Mouse (Mus musculus): ENCODE measurements at regions not wholly inside any gene's neighbourhood (a gene's known extent, or its start where the extent isn't known, plus 50 kb on each side); places are given as distances from the start of the nearest gene placed in this dataset.
A peak's percentile ranks its signal among the peaks of the same experiment; 100 is the strongest.

GRCm38 (mm10) chr17:87512000-87512611, 65.4 kb upstream of the Calm2 start:
- TF ChIP-seq POLR2AphosphoS5 (IDR thresholded peaks at IDR 0.05; ENCODE audit: borderline replicate concordance, low read depth, low read length), result no peak
- no peak for TF ChIP-seq MYC (IDR thresholded peaks at IDR 0.05; ENCODE audit: low read depth, low read length)
- TF ChIP-seq POLR2A (IDR thresholded peaks at IDR 0.05; ENCODE audit: control insufficient read depth in 1 of 2, insufficient read depth in 1 of 2, low read depth in 1 of 2, low read length in 2 of 2, poor library complexity in 1 of 2), result no peak
- TF ChIP-seq MAX (IDR thresholded peaks at IDR 0.05; ENCODE audit: low read length), result no peak
- TF ChIP-seq ZKSCAN1 (IDR thresholded peaks at IDR 0.05; ENCODE audit: low read depth, low read length), result no peak
- no peak for TF ChIP-seq POLR2AphosphoS2 (IDR thresholded peaks at IDR 0.05; ENCODE audit: low read length)
- TF ChIP-seq USF2 (IDR thresholded peaks at IDR 0.05; ENCODE audit: borderline replicate concordance in 1 of 2, insufficient read depth in 1 of 2, low read depth in 1 of 2, low read length in 2 of 2), result no peak
- no peak for TF ChIP-seq CHD1 (IDR thresholded peaks at IDR 0.05; ENCODE audit: low read depth, low read length)
- Histone ChIP-seq H3K27ac (ENCODE audit: control insufficient read depth, low read depth, low read length) (no peak overlapping the region), H3K79me2 (ENCODE audit: control insufficient read depth, insufficient read depth, low read length, poor library complexity) (no peaks in the 10 kb centered on the region), H3K9me3 (replicated peaks; ENCODE audit: insufficient read depth, low read length) (no peaks in the 10 kb centered on the region), H3K36me3 (ENCODE audit: control insufficient read depth in 1 of 2, insufficient read depth in 2 of 2, low read length in 2 of 2) (peaks cover 0 to 11% of the 10 kb centered on the region in 2 experiments; a peak in 2 of 4 replicates), H3K9ac (ENCODE audit: control insufficient read depth, low read depth, low read length, poor library complexity, severe bottlenecking) (no peak overlapping the region), H3K4me1 (ENCODE audit: control insufficient read depth in 1 of 2, insufficient read depth in 2 of 2, low read length in 2 of 2) (peaks cover 5 to 17% of the 10 kb centered on the region in 2 experiments), H3K4me3 (ENCODE audit: control insufficient read depth in 1 of 2, insufficient read depth in 1 of 2, low read depth in 2 of 2, low read length in 2 of 2) (no peak overlapping the region), H3K27me3 (ENCODE audit: control insufficient read depth in 1 of 2, insufficient read depth in 2 of 2, low read length in 2 of 2) (no peaks in the 10 kb centered on the region)
- DNase-seq (ENCODE audit: low read depth, low spot score), result no peak

DNA sequence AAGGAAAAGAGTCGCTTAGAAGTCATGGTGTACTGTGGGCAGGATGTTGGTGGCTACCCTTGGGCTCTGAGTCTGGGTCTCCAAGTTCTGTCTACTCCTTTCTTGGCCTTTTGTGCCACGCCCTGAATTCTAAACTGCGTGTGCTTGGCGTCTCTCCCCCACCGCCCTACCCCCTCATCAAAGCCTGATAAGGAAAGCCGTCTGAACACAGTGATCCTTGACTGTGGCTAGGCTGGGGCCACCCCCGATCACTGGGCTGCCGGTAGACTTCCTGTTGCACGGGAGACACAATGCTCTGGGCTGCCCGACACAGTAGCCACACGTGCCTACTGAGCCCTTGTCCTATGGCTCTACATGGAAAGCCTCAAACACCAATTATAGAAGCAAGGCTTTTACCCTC, 67.1 kb upstream of the Calm2 start:
- H3K79me2 ChIP-seq (ENCODE audit: control insufficient read depth, insufficient read depth, low read length, poor library complexity), result no peaks in the 10 kb centered on the region
- H3K9ac ChIP-seq (ENCODE audit: control insufficient read depth, low read depth, low read length, poor library complexity, severe bottlenecking), result peak overlapping the region; percentile 47
- no peaks in the 10 kb centered on the region for H3K27me3 ChIP-seq (ENCODE audit: control insufficient read depth in 1 of 2, insufficient read depth in 2 of 2, low read length in 2 of 2)
- peak overlapping the region; percentile 29 for H3K27ac ChIP-seq (ENCODE audit: control insufficient read depth, low read depth, low read length)
- H3K9me3 ChIP-seq (replicated peaks; ENCODE audit: insufficient read depth, low read length), result no peaks in the 10 kb centered on the region
- H3K36me3 ChIP-seq (ENCODE audit: control insufficient read depth in 1 of 2, insufficient read depth in 2 of 2, low read length in 2 of 2), result peaks cover 0 to 11% of the 10 kb centered on the region in 2 experiments; a peak in 2 of 4 replicates
- peaks cover 5 to 17% of the 10 kb centered on the region in 2 experiments for H3K4me1 ChIP-seq (ENCODE audit: control insufficient read depth in 1 of 2, insufficient read depth in 2 of 2, low read length in 2 of 2)
- DNase-seq (ENCODE audit: low read depth, low spot score), result peak; percentile 81
- TF ChIP-seq MEF2A (IDR thresholded peaks at IDR 0.05; ENCODE audit: extremely low read depth, insufficient replicate concordance, low read depth, low read length, poor library complexity, severe bottlenecking), result no peak
- peak; percentile 73; the same call in 1 of the 2 replicates for TF ChIP-seq BHLHE40 (IDR thresholded peaks at IDR 0.05; ENCODE audit: borderline replicate concordance, low read depth, low read length)
- TF ChIP-seq CTCF (IDR thresholded peaks at IDR 0.05 in 2 of 3, conservative IDR thresholded peaks at IDR 0.05 in 1 of 3; ENCODE audit: control insufficient read depth in 1 of 3, insufficient read depth in 1 of 3, low read depth in 2 of 3, low read length in 3 of 3, poor library complexity in 1 of 3, severe bottlenecking in 1 of 3), result no peak
- no peak for TF ChIP-seq NRF1 (IDR thresholded peaks at IDR 0.05; ENCODE audit: insufficient read depth, low read depth, low read length, poor library complexity, severe bottlenecking)
- TF ChIP-seq ZNF384 (IDR thresholded peaks at IDR 0.05; ENCODE audit: low read depth, low read length), result no peak
- TF ChIP-seq POLR2A (IDR thresholded peaks at IDR 0.05; ENCODE audit: control insufficient read depth in 1 of 2, insufficient read depth in 1 of 2, low read depth in 1 of 2, low read length in 2 of 2, poor library complexity in 1 of 2), result peak in 1 of 2 experiments; percentile 37; a peak in 1 of 4 replicates
- peak; percentile 29; the same call in 1 of the 2 replicates for TF ChIP-seq NELFE (IDR thresholded peaks at IDR 0.05; ENCODE audit: low read depth, low read length)
- peak; percentile 67 for TF ChIP-seq MXI1 (IDR thresholded peaks at IDR 0.05; ENCODE audit: low read depth, low read length)
- peak in 1 of 2 experiments; percentile 55; a peak in 2 of 4 replicates for TF ChIP-seq EP300 (IDR thresholded peaks at IDR 0.05; ENCODE audit: low read depth in 1 of 2, low read length in 2 of 2)
- no peak for TF ChIP-seq ZKSCAN1 (IDR thresholded peaks at IDR 0.05; ENCODE audit: low read depth, low read length)
- 0 out of 2 replicates have a peak, but pooled peaks have one; percentile 7 for TF ChIP-seq ETS1 (IDR thresholded peaks at IDR 0.05; ENCODE audit: low read depth, low read length)
- TF ChIP-seq ELF1 (IDR thresholded peaks at IDR 0.05; ENCODE audit: low read depth, low read length), result peak; percentile 31; the same call in 1 of the 2 replicates
- peak; percentile 77 for TF ChIP-seq GATA1 (IDR thresholded peaks at IDR 0.05; ENCODE audit: low read depth, low read length)
- TF ChIP-seq MAZ (IDR thresholded peaks at IDR 0.05; ENCODE audit: low read depth, low read length), result no peak
- no peak for TF ChIP-seq ZC3H11A (IDR thresholded peaks at IDR 0.05; ENCODE audit: low read depth, low read length)
- TF ChIP-seq POLR2AphosphoS2 (IDR thresholded peaks at IDR 0.05; ENCODE audit: low read length), result no peak
- TF ChIP-seq MAX (IDR thresholded peaks at IDR 0.05; ENCODE audit: low read length), result no peak
- TF ChIP-seq USF1 (IDR thresholded peaks at IDR 0.05; ENCODE audit: low read depth, low read length), result 0 out of 2 replicates have a peak, but pooled peaks have one; percentile 14
- TF ChIP-seq MYC (IDR thresholded peaks at IDR 0.05; ENCODE audit: low read depth, low read length), result no peak
- TF ChIP-seq TCF12 (IDR thresholded peaks at IDR 0.05; ENCODE audit: low read depth, low read length), result 0 out of 2 replicates have a peak, but pooled peaks have one; percentile 18
- TF ChIP-seq GABPA (IDR thresholded peaks at IDR 0.05; ENCODE audit: low read depth, low read length), result no peak
- H3K4me3 ChIP-seq (ENCODE audit: control insufficient read depth in 1 of 2, insufficient read depth in 1 of 2, low read depth in 2 of 2, low read length in 2 of 2), result peak overlapping the region; percentile 12 to 40; a peak in 3 of 4 replicates

All from MEL (cell line).